Mouse (Mus musculus) layer of hippocampus, adult 11-12 months (tissue): ENCODE data around the gene Vangl1.

Experiments used
- DNase-seq: peaks from one replicate; pipeline ENCODE4 v3.0.0; 2022; ENCODE audit warnings: low spot score

Vangl1 gene

GRCm38 (mm10) chr3:102198446-102198845 lies 6.0 kb downstream of the Vangl1 start:
- no peak for DNase-seq

GRCm38 (mm10) chr3:102197746-102198145 lies 6.7 kb downstream of the Vangl1 start:
- no peak for DNase-seq

- DNase-seq, result no peak
Measured at GRCm38 (mm10) chr3:102197152-102197551, 7.3 kb downstream of the Vangl1 start.

GRCm38 (mm10) chr3:102196166-102196565 lies 8.3 kb downstream of the Vangl1 start:
- no peak for DNase-seq

GRCm38 (mm10) chr3:102195762-102196161 lies 8.7 kb downstream of the Vangl1 start:
- DNase-seq, result no peak

GRCm38 (mm10) chr3:102194291-102195051 lies 10.0 kb downstream of the Vangl1 start:
- no peak for DNase-seq

GRCm38 (mm10) chr3:102193488-102194290 lies 10.8 kb downstream of the Vangl1 start:
- DNase-seq, result peak; percentile 26

GRCm38 (mm10) chr3:102192621-102193020 lies 11.9 kb downstream of the Vangl1 start:
- DNase-seq, result no peak

GRCm38 (mm10) chr3:102191575-102191974 lies 12.9 kb downstream of the Vangl1 start:
- no peak for DNase-seq

- DNase-seq, result no peak
Measured at GRCm38 (mm10) chr3:102190642-102191041, 13.9 kb downstream of the Vangl1 start.

- no peak for DNase-seq
Measured at GRCm38 (mm10) chr3:102190015-102190414, 14.5 kb downstream of the Vangl1 start.

GRCm38 (mm10) chr3:102188972-102189371 lies 15.5 kb downstream of the Vangl1 start:
- no peak for DNase-seq

GRCm38 (mm10) chr3:102187401-102187800 lies 17.1 kb downstream of the Vangl1 start:
- no peak for DNase-seq

- no peak for DNase-seq
Measured at GRCm38 (mm10) chr3:102184721-102185120, 19.8 kb downstream of the Vangl1 start.

GRCm38 (mm10) chr3:102182601-102183000 lies 21.9 kb downstream of the Vangl1 start:
- no peak for DNase-seq

- DNase-seq, result no peak
Measured at GRCm38 (mm10) chr3:102181191-102181590, 23.3 kb downstream of the Vangl1 start.

- no peak for DNase-seq
Measured at GRCm38 (mm10) chr3:102180746-102181145, 23.7 kb downstream of the Vangl1 start.

- DNase-seq, result no peak
Measured at GRCm38 (mm10) chr3:102179869-102180268, 24.6 kb downstream of the Vangl1 start.

GRCm38 (mm10) chr3:102177837-102178615 lies 26.5 kb downstream of the Vangl1 start:
- DNase-seq, result no peak

- no peak for DNase-seq
Measured at GRCm38 (mm10) chr3:102176116-102176515, 28.4 kb downstream of the Vangl1 start.

- DNase-seq, result no peak
Measured at GRCm38 (mm10) chr3:102175701-102176100, 28.8 kb downstream of the Vangl1 start.

GRCm38 (mm10) chr3:102174118-102174865 lies 30.2 kb downstream of the Vangl1 start:
- no peak for DNase-seq
